Mouse (Mus musculus) left cerebral cortex, postnatal 10 days (tissue): ENCODE data around the gene Mmp2. TPM values are rescaled to one million over a fixed set of nuclear protein-coding genes. Genes with fewer than 3 reads are reported as not detected.
"Not testable (repeated sequence)": the region's sequence is repeated elsewhere in the genome, so short reads cannot be mapped to it uniquely, and the experiment has no call there.

Experiments
- DNase-seq, 2 experiments: peaks; one replicate each; pipeline ENCODE4 v3.0.0; 2021 to 2022; ENCODE audit warnings: low spot score in 2 of 2, mixed read lengths in 1 of 2; ENCODE audit errors: extremely low spot score in 1 of 2
- intact Hi-C: fragments of 180-260 bp; cut with DNase I; formaldehyde crosslinking; loops from one replicate; pipeline ENCODE4 v1.15.1; 2025
- total RNA-seq, 2 experiments: library from RNA; stranded (reverse); gene quantifications; 2 replicates each; pipeline ENCODE4 v1.2.3; 2021

Gene Mmp2
- total RNA-seq, 2 experiments from 2014 or later, result 6.1 to 6.6 TPM

- intact Hi-C loops, result no loop called here
- DNase-seq, result no peak
Measured at GRCm38 (mm10) chr8:92875795-92876194, 48.7 kb downstream of the Mmp2 start.

GRCm38 (mm10) chr8:92881247-92881646, 54.2 kb downstream of the Mmp2 start:
- no peak for DNase-seq
- intact Hi-C loops, result loop anchor here (10.0 kb wide), 1 partner anchor 114 kb away; no protein-coding TSS in a partner anchor

- no peak for DNase-seq
- intact Hi-C loops, result loop anchor here (2.0 to 10.0 kb wide), 2 partner anchors 65 to 111 kb away; no protein-coding TSS in a partner anchor
Measured at GRCm38 (mm10) chr8:92883771-92884170, 56.7 kb downstream of the Mmp2 start.

- DNase-seq, intact Hi-C loops: not testable (repeated sequence)
Measured at GRCm38 (mm10) chr8:92892216-92892615, 65.1 kb downstream of the Mmp2 start.

GRCm38 (mm10) chr8:92893870-92894269, 66.8 kb downstream of the Mmp2 start:
- no peak for DNase-seq
- intact Hi-C loops, result no loop called here

GRCm38 (mm10) chr8:92895053-92895452, 68.0 kb downstream of the Mmp2 start:
- intact Hi-C loops, result no loop called here
- DNase-seq, result no peak

- intact Hi-C loops, result no loop called here
Measured at GRCm38 (mm10) chr8:92896056-92896455, 69.0 kb downstream of the Mmp2 start.

GRCm38 (mm10) chr8:92896611-92897010, 69.5 kb downstream of the Mmp2 start:
- no peak for DNase-seq
- intact Hi-C loops, result no loop called here

More at GRCm38 (mm10) chr8:92896056-92896455, 69.0 kb downstream of the Mmp2 start:
- DNase-seq, result no peak

GRCm38 (mm10) chr8:92897794-92898193, 70.7 kb downstream of the Mmp2 start:
- intact Hi-C loops, result no loop called here
- no peak for DNase-seq

- DNase-seq, result no peak
- intact Hi-C loops, result no loop called here
Measured at GRCm38 (mm10) chr8:92899590-92899989, 72.5 kb downstream of the Mmp2 start.

- intact Hi-C loops, result no loop called here
- DNase-seq, result no peak
Measured at GRCm38 (mm10) chr8:92901107-92901506, 74.0 kb downstream of the Mmp2 start, which contains the start of gene Capns2. TSS of gene Capns2 (plus strand) at chr8:92901407.

GRCm38 (mm10) chr8:92902981-92903380, 75.9 kb downstream of the Mmp2 start:
- DNase-seq, result no peak
- intact Hi-C loops, result no loop called here

Other genes with a start within 250 kb of the Mmp2 start
- under 1 TPM; 0.09 to 0.20 TPM for gene Irx6, start 153.0 kb upstream of the Mmp2 start, total RNA-seq
- gene Lpcat2, start 28.0 kb downstream of the Mmp2 start, total RNA-seq, result 10 to 100 TPM in 1 of 2 experiments, 1 to 10 TPM in 1; 8.9 to 11.2 TPM
- gene Capns2, start 74.1 kb downstream of the Mmp2 start, total RNA-seq, result 1 to 10 TPM; 1.1 to 1.7 TPM
- under 1 TPM; 0.26 to 0.28 TPM for gene Slc6a2, start 132.8 kb downstream of the Mmp2 start, total RNA-seq
- under 1 TPM; 0.21 to 0.28 TPM for gene Ces1a, start 220.9 kb downstream of the Mmp2 start, total RNA-seq